10 mouse cellular contexts compared by ENCODE assay signal in genomic region chr11:74465712-74466111, GRCm38 (mm10).
DNase-seq lines count a peak whose midpoint lies in the region; ATAC-seq and TF ChIP-seq lines count a peak whose summit lies in the region.
"Had no signal": no experiment of that assay in that cellular context is flagged by ENCODE, and none has a peak within 500 bp of the region (broad histone marks: within the 10 kb centered on the region; RNA-seq: fewer than 3 reads in every experiment).

No protein-coding gene starts in this region.

- no peak for ATAC-seq in hindbrain, postnatal 0 days
- no peak for ATAC-seq in hindbrain, embryonic 13.5 days (ENCODE audit: low FRiP score)
- ATAC-seq in midbrain, embryonic 16.5 days = no peak

- H3K4me1 ChIP-seq in hindbrain, postnatal 0 days (ENCODE audit: insufficient read depth, low read length) = peaks cover 7% of the 10 kb centered on the region
- peaks cover 29% of the 10 kb centered on the region for H3K4me1 ChIP-seq in hindbrain, embryonic 13.5 days (replicated peaks)
- peaks cover 13% of the 10 kb centered on the region for H3K4me1 ChIP-seq in midbrain, embryonic 16.5 days (ENCODE audit: control insufficient read depth, insufficient read depth, low read length)

- H3K36me3 ChIP-seq in hindbrain, postnatal 0 days (ENCODE audit: insufficient read depth, low read length) = no peaks in the 10 kb centered on the region
- 0 out of 2 replicates have a peak, but pooled peaks cover 5% of the 10 kb centered on the region for H3K36me3 ChIP-seq in hindbrain, embryonic 13.5 days
- H3K36me3 ChIP-seq in midbrain, embryonic 16.5 days (ENCODE audit: control insufficient read depth, insufficient read depth, low read length) = no peaks in the 10 kb centered on the region
- H3K36me3 ChIP-seq: hindbrain, embryonic 15.5 days had no signal

- H3K9me3 ChIP-seq in hindbrain, postnatal 0 days (ENCODE audit: low read length) = no peaks in the 10 kb centered on the region
- H3K9me3 ChIP-seq in hindbrain, embryonic 13.5 days = no peaks in the 10 kb centered on the region
- no peaks in the 10 kb centered on the region for H3K9me3 ChIP-seq in midbrain, embryonic 16.5 days (replicated peaks; ENCODE audit: control insufficient read depth, low read length, poor library complexity, severe bottlenecking)
- H3K9me3 ChIP-seq: hindbrain, embryonic 15.5 days had no signal

- no peak overlapping the region for H3K27ac ChIP-seq in hindbrain, postnatal 0 days
- no peak overlapping the region for H3K27ac ChIP-seq in hindbrain, embryonic 13.5 days
- H3K27ac ChIP-seq in midbrain, embryonic 16.5 days (ENCODE audit: low read length) = no peak overlapping the region
- H3K27ac ChIP-seq: hindbrain, embryonic 15.5 days had no signal

- 52% methylated on average over 7 of the region's 7 CpGs for WGBS in hindbrain, postnatal 0 days
- 40% methylated on average over 7 of the region's 7 CpGs for WGBS in hindbrain, embryonic 13.5 days
- WGBS in midbrain, embryonic 16.5 days = 46% methylated on average over 7 of the region's 7 CpGs

- no peak overlapping the region for H3K4me2 ChIP-seq in hindbrain, postnatal 0 days (ENCODE audit: low read depth, low read length)
- no peak overlapping the region for H3K4me2 ChIP-seq in hindbrain, embryonic 13.5 days
- no peak overlapping the region for H3K4me2 ChIP-seq in midbrain, embryonic 16.5 days (ENCODE audit: low read length)
- H3K4me2 ChIP-seq: hindbrain, embryonic 15.5 days had no signal

- no peak overlapping the region for H3K9ac ChIP-seq in hindbrain, postnatal 0 days (replicated peaks; ENCODE audit: low read length)
- H3K9ac ChIP-seq in hindbrain, embryonic 13.5 days = no peak overlapping the region
- H3K9ac ChIP-seq in midbrain, embryonic 16.5 days (ENCODE audit: low read depth, low read length) = no peak overlapping the region
- H3K9ac ChIP-seq: hindbrain, embryonic 15.5 days had no signal

- DNase-seq in hindbrain, postnatal 0 days (ENCODE audit: low spot score) = no peak
- DNase-seq in B cell, adult 2 months = peak; percentile 3 to 7
- DNase-seq in R1 (ENCODE audit: low read depth, low spot score) = peak; percentile 26
- peak; percentile 13 for DNase-seq in lung, postnatal 25 days (ENCODE audit: low spot score)
- no peak for DNase-seq in right cerebral cortex, adult 18-20 months
- no peak for DNase-seq in frontal cortex, adult 2 months (ENCODE audit: extremely low spot score in 1 of 2, low spot score in 1 of 2)
- DNase-seq: cerebellum, postnatal 36 days had no signal

- H3K4me3 ChIP-seq in hindbrain, postnatal 0 days (ENCODE audit: low read length) = no peak overlapping the region
- H3K4me3 ChIP-seq in hindbrain, embryonic 13.5 days = no peak overlapping the region
- no peak overlapping the region for H3K4me3 ChIP-seq in midbrain, embryonic 16.5 days (ENCODE audit: low read depth, low read length)
- H3K4me3 ChIP-seq: hindbrain, embryonic 15.5 days had no signal

- peak; percentile 44 for TF ChIP-seq CTCF in hindbrain, postnatal 0 days (IDR thresholded peaks at IDR 0.05; ENCODE audit: low read depth)

- no peaks in the 10 kb centered on the region for H3K27me3 ChIP-seq in hindbrain, postnatal 0 days (ENCODE audit: insufficient read depth, low read length)
- H3K27me3 ChIP-seq in hindbrain, embryonic 13.5 days = no peaks in the 10 kb centered on the region
- no peaks in the 10 kb centered on the region for H3K27me3 ChIP-seq in midbrain, embryonic 16.5 days (ENCODE audit: control insufficient read depth, insufficient read depth, low read depth, low read length)
- H3K27me3 ChIP-seq: hindbrain, embryonic 15.5 days had no signal

Comparison
In these comparisons a context has a peak if more than half of its experiments do, and no peak if none do; other contexts are left out.
1. DNase-seq: peak in B cell, adult 2 months (2 of 2), R1 (single experiment) and lung, postnatal 25 days (single experiment); none in hindbrain, postnatal 0 days (single experiment), right cerebral cortex, adult 18-20 months (single experiment) and frontal cortex, adult 2 months (0 of 2).